Mouse (Mus musculus): ENCODE measurements around the gene Pcdh19. TPM values are rescaled to one million over a fixed set of nuclear protein-coding genes. Genes with fewer than 3 reads are reported as not detected.

Gene Pcdh19
- polyA plus RNA-seq, 1 experiment from 2014 or later, result 26.3 TPM

DNA sequence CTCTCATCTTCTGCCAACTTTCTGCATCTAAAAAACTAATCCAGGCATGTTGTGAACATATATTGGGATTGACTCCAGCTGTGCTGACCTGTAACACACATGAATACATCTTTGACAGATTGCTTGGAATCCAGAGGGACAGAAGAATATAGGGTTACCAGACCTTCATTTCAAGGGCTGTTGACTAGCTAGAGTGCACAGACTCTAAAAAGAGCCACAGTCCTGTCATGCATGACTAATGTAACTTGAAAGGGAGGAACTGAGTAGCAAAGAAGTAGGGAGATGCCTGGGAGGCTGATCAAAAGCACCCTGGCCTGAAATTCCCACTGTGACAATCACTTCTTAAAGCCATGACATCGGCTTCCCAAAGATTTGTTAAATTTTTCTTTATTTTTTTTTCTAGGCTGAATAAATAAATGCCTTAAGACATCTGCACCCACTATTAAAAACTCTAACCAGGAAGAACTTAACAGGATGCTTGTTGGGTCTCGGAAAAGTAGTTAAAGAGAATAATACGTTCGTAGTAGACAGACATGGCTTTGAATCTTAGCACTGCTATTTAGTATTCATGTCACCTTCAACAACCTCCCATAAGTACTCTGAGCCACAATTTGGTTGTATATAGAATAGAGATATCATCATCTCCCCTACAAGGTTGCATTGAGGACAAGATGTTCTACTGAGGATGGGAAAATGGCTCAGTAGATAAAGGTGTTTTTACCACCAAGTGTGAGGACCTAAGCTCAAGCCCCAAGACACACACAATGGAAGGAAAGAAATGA, 113.0 kb downstream of the Pcdh19 start:
- 27% methylated on average over 4 of the region's 4 CpGs for WGBS
- Histone ChIP-seq H3K27me3 (ENCODE audit: control insufficient read depth, insufficient read depth, low read depth, low read length) (no peaks in the 10 kb centered on the region; the same call in 1 of the 2 replicates), H3K4me1 (ENCODE audit: control insufficient read depth, insufficient read depth, low read length) (no peaks in the 10 kb centered on the region), H3K36me3 (ENCODE audit: control insufficient read depth, insufficient read depth, low read length) (no peaks in the 10 kb centered on the region), H3K4me2 (ENCODE audit: low read length) (no peak overlapping the region), H3K27ac (ENCODE audit: low read length) (no peak overlapping the region), H3K9ac (ENCODE audit: low read depth, low read length) (no peak overlapping the region), H3K9me3 (replicated peaks; ENCODE audit: control insufficient read depth, low read length, poor library complexity, severe bottlenecking) (no peaks in the 10 kb centered on the region), H3K4me3 (ENCODE audit: low read depth, low read length) (no peak overlapping the region)
- no peak for ATAC-seq

DNA sequence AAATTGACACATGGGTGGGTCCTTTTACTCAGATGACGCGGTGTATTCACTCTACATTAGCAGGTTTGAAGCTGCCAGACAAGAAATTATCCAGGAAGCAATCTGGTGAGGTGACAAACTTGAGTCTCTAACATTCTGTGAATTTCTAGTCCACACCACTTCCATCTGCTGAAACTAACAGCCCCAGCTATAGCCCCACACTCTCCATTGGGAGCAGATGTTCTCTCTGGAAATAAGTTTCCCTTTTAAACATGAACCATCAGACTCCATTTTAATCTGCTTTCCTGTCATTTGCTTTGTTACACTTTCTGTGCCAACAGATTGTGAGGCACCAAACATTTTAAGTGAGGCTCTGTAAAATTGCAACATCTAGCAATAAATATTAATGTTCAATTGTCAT, 123.4 kb downstream of the Pcdh19 start:
- H3K9me3 ChIP-seq (replicated peaks; ENCODE audit: control insufficient read depth, low read length, poor library complexity, severe bottlenecking), result no peaks in the 10 kb centered on the region
- no peaks in the 10 kb centered on the region for H3K36me3 ChIP-seq (ENCODE audit: control insufficient read depth, insufficient read depth, low read length)
- no peak overlapping the region for H3K4me2 ChIP-seq (ENCODE audit: low read length)
- no peaks in the 10 kb centered on the region for H3K4me1 ChIP-seq (ENCODE audit: control insufficient read depth, insufficient read depth, low read length)
- ATAC-seq, result no peak
- H3K4me3 ChIP-seq (ENCODE audit: low read depth, low read length), result no peak overlapping the region
- H3K9ac ChIP-seq (ENCODE audit: low read depth, low read length), result no peak overlapping the region
- H3K27ac ChIP-seq (ENCODE audit: low read length), result no peak overlapping the region
- WGBS, result 81% methylated on average over 2 of the region's 2 CpGs
- no peaks in the 10 kb centered on the region for H3K27me3 ChIP-seq (ENCODE audit: control insufficient read depth, insufficient read depth, low read depth, low read length)

Other genes starting within 250 kb of the Pcdh19 start
- 0.36 TPM in 1 of 2 replicates, not detected in the other for gene Tnmd, start 162.0 kb upstream of the Pcdh19 start, polyA plus RNA-seq (2015; fragmentation: Nextera tagmentation; extraction: Ambion mirVana)
- 301 and 305 TPM in 2 replicates for gene Tspan6, start 209.4 kb upstream of the Pcdh19 start, polyA plus RNA-seq (2015; fragmentation: Nextera tagmentation; extraction: Ambion mirVana)
- gene Srpx2, start 219.4 kb upstream of the Pcdh19 start, polyA plus RNA-seq (2015; fragmentation: Nextera tagmentation; extraction: Ambion mirVana), result 1.4 and 1.7 TPM in 2 replicates